Mouse (Mus musculus) G1E (cell line): ENCODE results near the gene Morc1.

Source experiments
- CTCF ChIP-seq: IDR thresholded peaks from 2 replicates; pipeline ENCODE4 v1.5.1; 2012; ENCODE audit warnings: low read depth, low read length, inconsistent platforms, mixed read lengths
- GATA1 ChIP-seq: IDR thresholded peaks from 2 replicates; pipeline ENCODE4 v1.6.1; 2012; ENCODE audit warnings: borderline replicate concordance, low read length, inconsistent platforms, mixed read lengths
- POLR2AphosphoS5 ChIP-seq: IDR thresholded peaks from 2 replicates; pipeline ENCODE4 v1.6.1; 2012; ENCODE audit warnings: low read depth, low read length, inconsistent platforms; ENCODE audit not compliant: insufficient replicate concordance
- TAL1 ChIP-seq: conservative IDR thresholded peaks from 2 replicates; pipeline ENCODE4 v1.6.1; 2012; ENCODE audit warnings: low read depth, low read length, inconsistent platforms, mixed read lengths

- no peak for TF ChIP-seq CTCF
- no peak for TF ChIP-seq TAL1
- no peak for TF ChIP-seq POLR2AphosphoS5
- TF ChIP-seq GATA1: no peak
Measured at GRCm38 (mm10) chr16:48519569-48519968, 88.5 kb downstream of the Morc1 start.
